Mouse (Mus musculus): ENCODE measurements at regions not wholly inside any gene's neighbourhood (a gene's known extent, or its start where the extent isn't known, plus 50 kb on each side); places are given as distances from the start of the nearest gene placed in this dataset.
"Not testable (repeated sequence)": the region's sequence is repeated elsewhere in the genome, so short reads cannot be mapped to it uniquely, and the experiment has no call there.

- DNase-seq (ENCODE audit: low read depth): no peak
Observed at GRCm38 (mm10) chr10:70866737-70867136, 211.0 kb upstream of the Phyhipl start.

DNA sequence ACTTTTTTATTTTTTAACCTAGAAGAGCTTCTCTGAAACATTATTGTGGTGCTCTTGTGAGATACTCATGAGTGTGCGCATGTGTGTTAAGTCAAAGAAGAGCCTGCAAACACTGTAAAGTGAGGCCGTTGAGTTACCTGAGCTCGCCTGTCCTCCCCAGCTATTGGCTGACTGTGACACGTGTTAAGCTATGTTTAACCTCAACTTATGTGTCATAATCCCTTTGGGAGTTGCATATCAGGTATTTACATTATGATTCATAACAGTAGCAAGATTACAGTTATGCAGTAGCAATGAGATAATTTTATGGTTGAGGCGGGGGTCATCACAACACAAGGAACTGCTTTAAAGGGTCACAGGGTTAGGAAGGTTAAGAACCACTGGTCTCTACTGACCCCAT, 208.9 kb upstream of the Phyhipl start:
- DNase-seq (ENCODE audit: low read depth): peak; percentile 19

DNA sequence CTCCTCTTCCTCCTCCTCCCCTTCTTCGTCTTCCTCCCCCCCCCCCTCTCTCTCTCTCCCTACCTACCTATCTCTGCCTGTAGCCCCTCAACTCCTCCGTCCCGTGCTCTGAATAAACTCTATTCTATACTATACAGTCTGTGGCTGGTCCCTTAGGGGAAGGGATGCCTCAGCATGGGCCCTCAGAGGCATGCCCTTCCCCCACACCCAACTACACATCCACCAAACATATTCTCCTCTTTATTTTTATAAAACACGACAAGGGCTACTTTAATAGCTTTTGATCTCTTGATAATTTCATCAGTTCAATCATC, 206.2 kb upstream of the Phyhipl start:
- DNase-seq (ENCODE audit: low read depth): no peak

GRCm38 (mm10) chr10:70861131-70862021, 205.6 kb upstream of the Phyhipl start:
- no peak for DNase-seq (ENCODE audit: low read depth)

GRCm38 (mm10) chr10:70857155-70857820, 201.5 kb upstream of the Phyhipl start:
- no peak for DNase-seq (ENCODE audit: low read depth)

- DNase-seq (ENCODE audit: low read depth): peak; percentile 67
Observed at GRCm38 (mm10) chr10:70855948-70856347, 200.2 kb upstream of the Phyhipl start.

GRCm38 (mm10) chr10:70853614-70854013, 197.8 kb upstream of the Phyhipl start:
- no peak for DNase-seq (ENCODE audit: low read depth)

GRCm38 (mm10) chr10:70848141-70848540, 192.4 kb upstream of the Phyhipl start:
- peak; percentile 21 for DNase-seq (ENCODE audit: low read depth)

GRCm38 (mm10) chr10:70847341-70847882, 191.6 kb upstream of the Phyhipl start:
- DNase-seq (ENCODE audit: low read depth): peak; percentile 70

GRCm38 (mm10) chr10:70846281-70847168, 190.8 kb upstream of the Phyhipl start:
- no peak for DNase-seq (ENCODE audit: low read depth)

- no peak for DNase-seq (ENCODE audit: low read depth)
Observed at GRCm38 (mm10) chr10:70843848-70844247, 188.1 kb upstream of the Phyhipl start.

GRCm38 (mm10) chr10:70842176-70842838, 186.5 kb upstream of the Phyhipl start:
- DNase-seq (ENCODE audit: low read depth): no peak

DNA sequence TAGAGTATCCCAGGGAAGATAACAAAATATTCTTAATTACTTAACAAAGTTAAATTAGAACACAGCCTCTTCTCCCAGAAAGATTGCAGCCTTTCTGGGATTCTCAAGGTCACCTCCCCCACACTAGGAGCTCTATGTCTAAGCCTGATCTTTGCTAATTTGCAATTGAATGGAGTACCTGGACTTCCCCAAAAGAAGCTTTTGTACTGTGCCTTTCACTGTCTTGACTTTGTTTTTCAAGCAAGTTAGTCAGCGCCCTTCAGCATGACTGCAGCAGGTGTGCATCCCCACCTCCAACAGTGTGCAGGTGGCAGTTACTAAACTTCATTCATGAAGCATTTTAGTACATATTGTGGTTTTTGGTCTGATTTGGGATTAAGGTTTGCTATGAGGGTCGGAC, 185.4 kb upstream of the Phyhipl start:
- not testable (repeated sequence) for DNase-seq (ENCODE audit: low read depth)

- no peak for DNase-seq (ENCODE audit: low read depth)
Observed at GRCm38 (mm10) chr10:70838147-70838546, 182.4 kb upstream of the Phyhipl start.

DNA sequence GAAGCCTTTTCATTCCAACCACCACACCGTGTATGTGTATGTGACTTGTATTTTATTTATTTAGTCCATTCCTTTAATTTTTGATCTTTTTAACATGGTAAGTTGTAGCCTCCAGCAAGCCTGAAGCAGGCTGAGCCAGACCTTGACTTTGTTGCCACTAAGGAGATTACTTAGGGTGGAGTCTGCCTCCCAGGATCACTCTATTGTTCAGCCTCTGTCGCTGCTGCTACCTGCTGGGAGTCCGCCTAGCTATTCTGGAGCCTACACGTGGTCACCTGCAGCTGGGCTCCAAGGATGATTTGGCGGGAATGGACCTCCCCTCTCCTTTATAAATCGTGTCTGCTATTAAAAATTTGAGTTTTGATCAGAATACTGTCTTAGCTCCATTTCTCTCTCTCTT, 181.6 kb upstream of the Phyhipl start:
- no peak for DNase-seq (ENCODE audit: low read depth)

- DNase-seq (ENCODE audit: low read depth): no peak
Observed at GRCm38 (mm10) chr10:70832616-70833015, 176.9 kb upstream of the Phyhipl start.

- DNase-seq (ENCODE audit: low read depth): no peak
Observed at GRCm38 (mm10) chr10:70828217-70828616, 172.5 kb upstream of the Phyhipl start.

DNA sequence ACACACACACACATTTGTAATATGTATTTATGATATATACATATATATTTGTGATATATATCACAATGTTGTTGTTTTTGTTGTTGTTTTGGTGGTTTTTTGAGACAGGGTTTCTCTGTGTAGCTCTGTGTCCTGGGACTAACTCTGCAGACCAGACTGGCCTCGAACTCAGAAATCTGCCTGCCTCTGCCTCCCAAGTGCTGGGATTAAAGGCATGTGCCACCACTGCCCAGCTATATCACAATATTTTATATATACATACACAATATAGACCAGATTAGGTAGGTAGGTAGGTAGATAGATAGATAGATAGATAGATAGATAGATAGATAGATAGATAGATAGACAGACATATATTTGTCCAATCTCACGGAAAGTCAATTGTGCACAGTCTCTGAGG, 171.8 kb upstream of the Phyhipl start:
- DNase-seq (ENCODE audit: low read depth): not testable (repeated sequence)

DNA sequence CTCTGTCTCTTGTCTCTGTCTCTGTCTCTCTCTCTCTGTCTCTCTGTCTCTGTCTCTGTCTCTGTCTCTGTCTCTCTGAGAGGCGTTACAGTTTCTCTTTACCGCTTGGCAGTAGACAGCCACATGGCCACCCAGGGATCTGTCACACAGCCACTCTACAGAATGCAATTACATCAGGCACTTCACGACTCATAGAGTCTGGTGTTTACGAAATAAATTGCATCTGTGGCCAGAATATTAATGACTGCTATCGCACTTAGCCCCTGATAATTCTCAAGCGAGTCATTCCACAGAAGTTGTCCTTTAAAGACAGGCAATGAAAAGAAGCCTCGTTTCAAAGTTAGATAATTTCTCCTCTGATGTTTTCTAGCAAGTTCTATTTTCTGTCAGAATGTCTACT, 170.9 kb upstream of the Phyhipl start:
- no peak for DNase-seq (ENCODE audit: low read depth)

DNA sequence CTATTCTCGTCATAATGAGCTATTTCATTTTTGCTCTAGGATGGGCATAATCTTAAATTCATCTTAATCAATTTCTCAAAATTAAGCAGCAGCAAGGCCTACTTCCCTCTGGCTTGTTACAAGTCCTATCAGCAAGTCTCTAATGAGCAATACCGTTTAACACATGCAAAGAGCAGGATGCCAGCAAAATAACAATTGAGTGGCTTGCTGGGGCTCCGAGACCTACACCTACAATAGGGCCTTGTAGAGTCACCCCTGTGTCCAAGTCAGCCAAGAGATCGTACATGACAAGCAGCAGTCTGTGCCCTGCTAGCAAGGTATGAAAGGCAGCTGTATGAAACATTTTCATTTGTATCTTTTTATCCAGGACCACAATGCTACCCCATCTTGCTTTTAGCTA, 169.7 kb upstream of the Phyhipl start:
- DNase-seq (ENCODE audit: low read depth): no peak

GRCm38 (mm10) chr10:70824461-70824860, 168.7 kb upstream of the Phyhipl start:
- no peak for DNase-seq (ENCODE audit: low read depth)

GRCm38 (mm10) chr10:70819951-70820350, 164.2 kb upstream of the Phyhipl start:
- no peak for DNase-seq (ENCODE audit: low read depth)

Data from NIH3T3 (cell line).